Mouse (Mus musculus) heart, adult 2 months (tissue): Measurements from ENCODE around the gene Apol11a. TPM values are rescaled to one million over a fixed set of nuclear protein-coding genes. Genes with fewer than 3 reads are reported as not detected.
"Not testable (repeated sequence)": the region's sequence is repeated elsewhere in the genome, so short reads cannot be mapped to it uniquely, and the experiment has no call there.

Experiments used
- DNase-seq, 2 experiments: peaks; one replicate each; pipeline ENCODE4 v3.0.0; 2021
- H3K27ac ChIP-seq: fragments of 200-600 bp; 2 replicates; pipeline ENCODE4 v1.8.1; 2022
- H3K27me3 ChIP-seq: fragments of 200-500 bp; 2 replicates; pipeline ENCODE4 v1.6.1; 2012; ENCODE audit warnings: mild to moderate bottlenecking, low read length, inconsistent platforms, mixed read lengths; ENCODE audit not compliant: control insufficient read depth, insufficient read depth
- H3K36me3 ChIP-seq: fragments of 200-500 bp; 2 replicates; pipeline ENCODE4 v1.6.1; 2012; ENCODE audit warnings: low read length, inconsistent platforms; ENCODE audit not compliant: control insufficient read depth, insufficient read depth
- H3K4me1 ChIP-seq: fragments of 200-500 bp; 2 replicates; pipeline ENCODE4 v1.6.1; 2011; ENCODE audit warnings: low read length; ENCODE audit not compliant: control insufficient read depth, insufficient read depth
- H3K4me3 ChIP-seq: fragments of 200-600 bp; 2 replicates; pipeline ENCODE4 v1.8.1; 2022
- H3K79me2 ChIP-seq: fragments of 200-500 bp; replicated peaks from 2 replicates; pipeline ENCODE4 v1.6.1; 2012; ENCODE audit warnings: mild to moderate bottlenecking, inconsistent platforms, low read length, moderate library complexity, mixed read lengths; ENCODE audit not compliant: control insufficient read depth, insufficient read depth
- H3K9ac ChIP-seq: fragments of 200-500 bp; 2 replicates; pipeline ENCODE4 v1.6.1; 2012; ENCODE audit warnings: low read depth, mild to moderate bottlenecking, control low read depth, inconsistent platforms, low read length, mixed read lengths
- CTCF ChIP-seq: fragments of 200-600 bp; IDR thresholded peaks from 2 replicates; pipeline ENCODE4 v1.8.1; 2022; ENCODE audit warnings: antibody characterized with exemption, mild to moderate bottlenecking, moderate library complexity
- EP300 ChIP-seq: fragments of 200-500 bp; IDR thresholded peaks from 2 replicates; pipeline ENCODE4 v1.6.1; 2011; ENCODE audit warnings: low read depth, low read length, control low read depth; ENCODE audit not compliant: insufficient read depth
- POLR2A ChIP-seq: fragments of 200-500 bp; IDR thresholded peaks from 2 replicates; pipeline ENCODE4 v1.6.1; 2011; ENCODE audit warnings: mild to moderate bottlenecking, low read depth, low read length, control low read depth; ENCODE audit not compliant: insufficient read depth
- WGBS: fragments of 180-500 bp; shearing (Covaris S2); methylation state at CpG from one replicate; pipeline ENCODE4 v1.1.7; 2018; 5-methylcytosine and 5-hydroxymethylcytosine counted together
- intact Hi-C: fragments of 180-260 bp; cut with DNase I; formaldehyde crosslinking; loops from one replicate; pipeline ENCODE4 v1.15.1; 2025
- long read RNA-seq: library from polyadenylated mRNA; stranded (forward); transcript quantifications from one replicate; pipeline ENCODE4 v2.0.0, GENCODE M21; 2021
- polyA plus RNA-seq: library from polyadenylated mRNA; depleted of rRNA; stranded (reverse); fragments of >200 nt; gene quantifications from 2 replicates; pipeline ENCODE4 v1.2.3, GENCODE M21; 2012; rRNA removed
- total RNA-seq, 2 experiments: library from RNA; stranded (reverse); gene quantifications; 2 replicates each; pipeline ENCODE4 v1.2.3; 2021

The Apol11a gene
- total RNA-seq (not detected), polyA plus RNA-seq (not detected in 2 replicates)
- long read RNA-seq, result 0 reads

DNA sequence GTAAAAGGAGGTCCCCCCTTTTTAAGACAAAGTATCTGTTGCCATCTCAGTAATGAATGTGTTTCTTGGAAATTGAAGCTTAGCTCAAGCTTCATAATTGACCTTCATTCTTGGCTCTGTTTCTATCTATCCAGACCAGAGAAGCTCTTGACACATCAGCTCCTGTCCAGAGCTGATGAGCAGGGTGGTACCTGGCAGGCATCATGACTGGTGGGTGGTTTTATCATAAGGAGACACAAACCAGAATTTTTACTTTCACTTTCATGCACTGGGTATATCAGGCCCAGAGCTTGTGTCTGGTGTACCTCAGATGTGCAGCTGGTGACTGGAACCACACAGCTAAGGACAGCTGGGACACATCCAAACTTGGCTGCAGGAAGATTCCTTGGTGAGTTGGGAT lies at the start of gene Apol11a:
Apol11a (plus strand) TSS at position 306 of the 400 bp plus-strand sequence.
- H3K9ac ChIP-seq, H3K4me1 ChIP-seq, H3K4me3 ChIP-seq, H3K36me3 ChIP-seq, DNase-seq, H3K79me2 ChIP-seq, H3K27ac ChIP-seq, intact Hi-C loops, H3K27me3 ChIP-seq: not testable (repeated sequence)

DNA sequence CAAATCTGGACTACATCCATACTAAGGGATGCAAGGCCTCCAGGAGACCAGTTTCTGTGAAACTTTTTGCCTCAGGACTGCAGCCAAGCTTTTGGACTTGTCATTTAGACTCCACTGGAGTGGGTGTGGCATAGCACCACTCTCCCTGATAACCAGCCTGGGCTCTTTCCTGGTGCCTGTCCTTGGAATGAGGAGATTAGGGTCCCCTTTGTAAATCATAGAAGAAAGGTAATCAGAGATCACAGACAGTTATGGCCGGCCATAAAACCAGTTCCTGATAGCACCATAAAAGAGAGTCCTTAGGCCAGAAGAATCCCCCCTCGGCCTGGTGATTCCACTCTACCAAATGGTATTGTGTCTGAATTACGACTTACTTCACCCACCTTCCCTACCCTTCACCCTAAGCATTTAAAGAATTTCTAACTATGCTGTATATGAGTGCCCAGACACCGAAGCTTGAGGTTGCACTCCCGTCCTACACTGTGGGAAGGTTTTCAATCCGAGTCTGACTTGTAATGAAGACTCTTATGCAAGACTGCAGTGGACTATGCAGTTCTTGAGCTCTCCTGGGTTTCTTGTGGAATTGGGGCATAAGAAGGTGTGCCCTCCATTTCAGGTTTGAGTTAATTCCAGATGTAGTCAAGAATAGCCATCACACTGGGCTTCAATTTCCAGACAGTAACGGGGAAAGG lies 33.2 kb upstream of the Apol11a start:
- H3K79me2 ChIP-seq, H3K27ac ChIP-seq, H3K4me1 ChIP-seq, H3K9ac ChIP-seq, H3K4me3 ChIP-seq, H3K36me3 ChIP-seq, DNase-seq, H3K27me3 ChIP-seq, intact Hi-C loops: not testable (repeated sequence)
- 80% methylated on average over 7 of the region's 7 CpGs for WGBS

DNA sequence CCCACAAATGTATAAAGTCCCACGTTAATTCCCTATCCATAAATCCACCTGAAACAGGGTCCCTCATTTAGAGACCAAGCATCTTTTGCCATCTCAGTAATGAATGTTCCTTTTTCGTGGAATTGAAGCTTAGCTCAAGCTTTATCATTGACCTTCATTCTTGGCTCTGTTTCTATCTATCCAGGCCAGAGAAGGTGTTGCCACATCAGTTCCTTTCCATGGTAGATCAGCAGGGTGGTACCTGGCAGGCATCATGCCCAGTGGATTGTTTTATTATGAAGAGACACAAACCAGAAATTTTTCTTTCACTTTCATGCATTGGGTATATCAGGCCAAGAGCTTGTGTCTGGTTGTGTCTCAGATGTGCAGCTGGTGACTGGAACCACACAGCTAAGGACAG lies 31.4 kb upstream of the Apol11a start, which contains the start of gene Apol10a:
Apol10a (plus strand) TSS at position 355 of the 400 bp plus-strand sequence.
- H3K4me3 ChIP-seq, H3K4me1 ChIP-seq, H3K9ac ChIP-seq, H3K36me3 ChIP-seq, H3K27me3 ChIP-seq, intact Hi-C loops, DNase-seq, H3K27ac ChIP-seq, H3K79me2 ChIP-seq: not testable (repeated sequence)
- 60% methylated on average over 2 of the region's 2 CpGs for WGBS

DNA sequence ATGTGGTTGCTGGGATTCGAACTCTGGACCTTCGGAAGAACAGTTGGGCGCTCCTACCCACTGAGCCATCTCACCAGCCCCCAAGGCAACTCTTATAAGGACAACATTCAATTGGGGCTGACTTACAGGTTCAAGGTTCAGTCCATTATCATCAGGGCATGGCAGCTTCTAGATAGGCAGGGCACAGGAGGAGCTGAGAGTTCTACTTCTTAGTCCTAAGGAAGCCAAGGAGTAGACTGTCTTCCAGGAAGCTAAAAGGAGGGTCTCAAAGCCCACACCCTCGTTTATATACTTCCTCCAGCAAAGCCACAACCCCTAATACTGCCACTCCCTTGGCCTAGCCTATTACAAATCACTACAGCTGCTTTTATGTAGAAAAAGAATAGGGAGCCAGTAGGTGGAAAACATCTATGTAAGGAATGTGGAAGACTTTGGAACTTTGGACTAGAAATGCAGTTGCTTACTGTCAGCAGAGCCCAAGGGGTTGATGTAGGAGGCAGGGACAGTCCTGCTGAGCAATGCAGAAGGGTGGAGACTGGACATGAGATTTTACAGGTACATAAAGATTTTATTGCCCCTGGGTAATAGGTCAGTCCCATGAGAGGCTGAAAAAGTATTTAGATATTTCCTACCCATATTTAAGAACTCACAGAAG lies 25.8 kb upstream of the Apol11a start:
- H3K4me1 ChIP-seq, result no peaks in the 10 kb centered on the region
- no peaks in the 10 kb centered on the region for H3K79me2 ChIP-seq
- H3K36me3 ChIP-seq, result no peaks in the 10 kb centered on the region
- no peak for DNase-seq
- no peaks in the 10 kb centered on the region for H3K27me3 ChIP-seq
- no peak overlapping the region for H3K9ac ChIP-seq
- TF ChIP-seq CTCF (no peak), EP300 (no peak), POLR2A (no peak)
- intact Hi-C loops, result no loop called here
- 64% methylated on average over 4 of the region's 4 CpGs for WGBS
- H3K4me3 ChIP-seq, result no peak overlapping the region
- H3K27ac ChIP-seq, result no peak overlapping the region

GRCm38 (mm10) chr15:77493181-77493580 lies 14.9 kb upstream of the Apol11a start:
- H3K4me1 ChIP-seq, H3K36me3 ChIP-seq, DNase-seq, H3K4me3 ChIP-seq, H3K9ac ChIP-seq, H3K27ac ChIP-seq, H3K79me2 ChIP-seq, intact Hi-C loops, H3K27me3 ChIP-seq: not testable (repeated sequence)
- no CpG with 5 or more reads among the region's 1 CpGs for WGBS

GRCm38 (mm10) chr15:77494694-77495093 lies 13.4 kb upstream of the Apol11a start:
- intact Hi-C loops, H3K36me3 ChIP-seq, H3K27ac ChIP-seq, H3K4me1 ChIP-seq, H3K4me3 ChIP-seq, H3K9ac ChIP-seq, H3K79me2 ChIP-seq, H3K27me3 ChIP-seq, DNase-seq: not testable (repeated sequence)
- 17% methylated on average over 1 of the region's 1 CpGs for WGBS

DNA sequence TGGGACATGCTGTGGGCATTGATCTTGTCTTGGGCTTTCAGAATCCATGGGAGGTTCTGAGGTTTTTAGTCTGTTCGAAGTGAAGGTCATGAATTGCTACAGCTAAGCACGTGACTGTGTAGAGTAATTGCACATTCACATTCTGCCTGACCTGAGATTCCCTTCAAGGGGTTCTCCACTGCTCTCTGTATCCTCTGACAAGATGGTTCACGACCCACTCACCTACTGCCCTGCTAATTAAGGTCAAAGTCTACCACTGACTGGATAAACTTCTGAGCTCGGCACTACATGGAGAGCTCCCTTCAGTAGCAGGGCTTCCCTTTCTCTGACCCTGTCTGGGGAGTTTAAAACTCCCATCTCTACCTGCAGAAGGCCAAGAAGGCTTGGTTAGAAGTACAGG lies 12.5 kb downstream of the Apol11a start:
- intact Hi-C loops, result not testable (repeated sequence)

More for the DNA sequence above, 12.5 kb downstream of the Apol11a start:
- not testable (repeated sequence) for H3K4me3 ChIP-seq, H3K27me3 ChIP-seq, H3K27ac ChIP-seq, DNase-seq, H3K4me1 ChIP-seq, H3K9ac ChIP-seq, H3K36me3 ChIP-seq, H3K79me2 ChIP-seq
- 57% methylated on average over 4 of the region's 4 CpGs for WGBS
